Mouse (Mus musculus): ENCODE results near the gene Nrxn1. TPM values are rescaled to one million over a fixed set of nuclear protein-coding genes. Genes with fewer than 3 reads are reported as not detected.
A peak's percentile ranks its signal among the peaks of the same experiment; 100 is the strongest.

Gene Nrxn1
- polyA plus RNA-seq, 1 experiment from 2014 or later: 4.2 TPM

DNA sequence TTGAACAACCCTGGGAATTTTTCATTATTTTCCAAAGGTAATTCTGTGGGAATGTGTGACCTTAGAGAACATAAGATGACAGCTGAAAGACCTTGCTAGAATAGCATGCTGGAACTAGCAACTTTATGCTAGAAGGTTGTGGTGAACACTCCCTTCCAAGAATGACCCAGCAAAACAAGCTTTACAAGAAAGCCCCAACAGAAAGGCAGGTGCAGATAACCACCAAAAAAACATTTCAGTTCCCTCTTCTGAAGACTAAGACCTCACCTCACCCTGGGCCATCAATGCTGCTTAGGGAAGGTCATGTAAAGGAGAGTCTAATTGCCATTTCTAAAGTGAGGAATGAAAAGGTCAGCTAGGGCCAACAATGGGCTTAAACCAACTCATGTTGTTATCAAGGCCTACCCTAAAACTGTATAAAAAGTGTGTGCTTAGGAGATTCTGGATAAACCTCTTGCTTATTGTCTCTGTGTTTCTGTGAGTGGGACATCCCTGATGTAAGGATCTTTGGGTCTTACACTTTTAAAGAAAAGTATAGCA lies 249.7 kb downstream of the Nrxn1 start:
- no peaks in the 10 kb centered on the region for H3K27me3 ChIP-seq (replicated peaks; ENCODE audit: control insufficient read depth, insufficient read depth, low read length)

DNA sequence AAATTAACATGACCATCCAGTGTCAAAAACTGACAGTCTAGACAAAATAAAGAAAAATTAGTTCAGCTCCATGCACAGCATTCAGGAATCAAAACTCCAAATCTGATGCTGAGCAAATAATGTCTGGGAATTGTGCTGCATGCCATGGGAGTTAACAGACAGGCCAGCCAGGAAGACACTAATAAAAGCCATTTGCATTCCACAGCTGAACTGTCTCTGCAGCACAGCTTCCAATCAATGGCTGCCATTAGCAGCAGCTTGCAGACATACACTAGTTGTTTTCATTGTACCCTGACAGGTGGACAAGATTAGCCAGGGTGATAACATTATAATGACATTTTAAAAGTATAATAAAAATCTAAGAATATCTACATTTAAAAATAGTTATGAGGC lies 255.9 kb downstream of the Nrxn1 start:
- DNase-seq (ENCODE audit: low spot score) (no peak), ATAC-seq (replicated peaks; ENCODE audit: low FRiP score, low TSS enrichment, low read depth) (no peak)
- Histone ChIP-seq H3K9me3 (ENCODE audit: control insufficient read depth, low read length) (no peaks in the 10 kb centered on the region), H3K9ac (ENCODE audit: low read length) (no peak overlapping the region), H3K4me2 (ENCODE audit: low read length) (no peak overlapping the region), H3K27ac (ENCODE audit: low read depth) (no peak overlapping the region), H3K36me3 (ENCODE audit: control insufficient read depth, insufficient read depth, low read length) (no peaks in the 10 kb centered on the region), H3K4me1 (replicated peaks; ENCODE audit: control insufficient read depth, insufficient read depth, low read length) (no peaks in the 10 kb centered on the region), H3K27me3 (replicated peaks; ENCODE audit: control insufficient read depth, insufficient read depth, low read length) (no peaks in the 10 kb centered on the region), H3K4me3 (ENCODE audit: low read depth, low read length) (no peak overlapping the region)

More for the DNA sequence above, 249.7 kb downstream of the Nrxn1 start:
- no peak overlapping the region for H3K27ac ChIP-seq (ENCODE audit: low read depth)
- no peaks in the 10 kb centered on the region for H3K9me3 ChIP-seq (ENCODE audit: control insufficient read depth, low read length)
- DNase-seq (ENCODE audit: low spot score): no peak
- H3K4me1 ChIP-seq (replicated peaks; ENCODE audit: control insufficient read depth, insufficient read depth, low read length): no peaks in the 10 kb centered on the region
- no peak overlapping the region for H3K4me3 ChIP-seq (ENCODE audit: low read depth, low read length)
- H3K4me2 ChIP-seq (ENCODE audit: low read length): no peak overlapping the region
- H3K9ac ChIP-seq (ENCODE audit: low read length): no peak overlapping the region
- H3K36me3 ChIP-seq (ENCODE audit: control insufficient read depth, insufficient read depth, low read length): no peaks in the 10 kb centered on the region
- ATAC-seq (replicated peaks; ENCODE audit: low FRiP score, low TSS enrichment, low read depth): no peak

DNA sequence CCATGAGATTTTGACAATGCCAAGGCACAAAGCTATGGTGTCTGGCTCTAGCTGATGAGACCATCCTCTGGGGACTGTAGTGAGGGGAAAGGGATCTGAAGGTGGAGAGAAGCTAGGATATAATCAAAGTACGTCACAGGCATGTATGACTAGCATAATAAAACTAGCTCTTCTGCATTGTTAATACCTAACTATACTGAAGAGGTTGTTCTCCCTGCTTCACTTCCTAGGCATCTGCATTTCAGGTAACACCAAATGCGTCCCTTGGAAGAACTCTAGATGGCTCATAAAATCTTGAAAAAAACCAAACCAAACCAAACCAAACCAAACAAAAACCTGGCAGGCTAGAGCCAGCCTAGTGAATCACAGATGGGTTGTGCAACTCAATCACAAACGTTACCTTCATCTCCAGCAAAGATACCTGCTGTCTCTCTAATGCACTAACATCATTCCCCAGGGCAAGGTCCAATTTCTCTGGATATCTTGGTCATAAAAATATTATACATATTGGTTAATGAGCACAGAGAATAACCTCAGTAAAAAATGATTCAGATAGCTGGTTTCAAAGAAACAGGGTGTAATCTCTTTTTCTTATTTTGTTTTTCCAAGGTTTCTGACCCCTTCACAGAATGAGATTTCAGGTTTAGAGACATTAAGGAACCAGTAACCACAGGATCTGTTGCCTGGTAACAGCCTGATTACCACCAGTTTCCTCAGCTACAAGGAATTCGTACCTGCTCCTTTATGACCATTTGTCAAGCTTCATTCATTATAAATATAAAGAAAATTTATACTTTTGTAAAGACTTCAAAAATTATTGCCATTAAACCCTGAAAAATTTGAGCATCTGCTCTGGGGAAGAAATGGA lies 256.5 kb downstream of the Nrxn1 start:
- no peak for DNase-seq (ENCODE audit: low spot score)
- H3K4me3 ChIP-seq (ENCODE audit: low read depth, low read length): no peak overlapping the region
- no peak overlapping the region for H3K4me2 ChIP-seq (ENCODE audit: low read length)
- no peak overlapping the region for H3K27ac ChIP-seq (ENCODE audit: low read depth)
- H3K4me1 ChIP-seq (replicated peaks; ENCODE audit: control insufficient read depth, insufficient read depth, low read length): no peaks in the 10 kb centered on the region
- H3K36me3 ChIP-seq (ENCODE audit: control insufficient read depth, insufficient read depth, low read length): no peaks in the 10 kb centered on the region
- H3K27me3 ChIP-seq (replicated peaks; ENCODE audit: control insufficient read depth, insufficient read depth, low read length): no peaks in the 10 kb centered on the region
- peak; percentile 67; the same call in 1 of the 2 replicates for ATAC-seq (replicated peaks; ENCODE audit: low FRiP score, low TSS enrichment, low read depth)
- no peaks in the 10 kb centered on the region for H3K9me3 ChIP-seq (ENCODE audit: control insufficient read depth, low read length)
- WGBS: 38% methylated on average over 4 of the region's 4 CpGs
- no peak overlapping the region for H3K9ac ChIP-seq (ENCODE audit: low read length)

DNA sequence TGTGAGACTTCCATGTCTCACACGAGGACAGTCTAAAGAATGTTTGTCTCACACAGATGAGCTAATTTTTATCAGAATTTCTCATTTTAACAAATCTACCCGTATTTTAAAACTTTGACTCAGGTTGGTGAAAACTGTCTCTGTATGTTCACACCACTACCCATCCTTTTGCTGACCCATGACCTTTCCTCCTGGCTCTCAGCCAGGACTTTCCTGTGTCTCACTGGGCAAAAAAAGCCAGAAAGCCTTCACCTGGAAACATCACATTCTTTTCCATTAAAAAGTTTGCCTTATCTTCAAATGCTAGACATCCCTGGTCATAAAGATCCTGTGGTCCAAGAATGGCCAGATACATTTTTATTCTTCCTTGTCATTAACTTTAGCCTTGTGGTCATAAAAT lies 274.5 kb downstream of the Nrxn1 start:
- H3K4me3 ChIP-seq (ENCODE audit: low read depth, low read length): no peak overlapping the region
- ATAC-seq (replicated peaks; ENCODE audit: low FRiP score, low TSS enrichment, low read depth): no peak
- H3K4me1 ChIP-seq (replicated peaks; ENCODE audit: control insufficient read depth, insufficient read depth, low read length): no peaks in the 10 kb centered on the region
- WGBS: 60% methylated on average over 2 of the region's 2 CpGs
- DNase-seq (ENCODE audit: low spot score): no peak
- no peak overlapping the region for H3K27ac ChIP-seq (ENCODE audit: low read depth)
- H3K4me2 ChIP-seq (ENCODE audit: low read length): no peak overlapping the region
- no peaks in the 10 kb centered on the region for H3K27me3 ChIP-seq (replicated peaks; ENCODE audit: control insufficient read depth, insufficient read depth, low read length)
- H3K9ac ChIP-seq (ENCODE audit: low read length): no peak overlapping the region
- no peaks in the 10 kb centered on the region for H3K36me3 ChIP-seq (ENCODE audit: control insufficient read depth, insufficient read depth, low read length)
- no peaks in the 10 kb centered on the region for H3K9me3 ChIP-seq (ENCODE audit: control insufficient read depth, low read length)

DNA sequence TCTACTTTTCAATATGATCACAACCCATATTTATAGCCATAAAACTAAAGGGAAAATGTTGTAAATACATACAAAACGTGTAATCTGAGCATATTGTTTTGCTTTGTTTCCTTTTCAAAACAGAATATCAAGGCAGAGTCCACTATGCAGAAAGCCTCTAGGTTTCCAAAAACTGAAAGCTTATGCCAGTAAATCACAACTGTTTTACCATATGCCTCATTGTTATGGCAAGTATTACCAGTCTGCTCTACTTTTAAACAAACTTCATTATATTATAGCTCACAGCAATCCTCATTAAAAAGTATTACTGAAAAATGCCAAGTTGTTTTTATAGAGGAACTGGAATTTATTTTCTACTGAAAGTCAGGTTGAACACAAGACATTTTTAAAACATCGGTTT lies 275.0 kb downstream of the Nrxn1 start:
- Histone ChIP-seq H3K9me3 (ENCODE audit: control insufficient read depth, low read length) (no peaks in the 10 kb centered on the region), H3K9ac (ENCODE audit: low read length) (no peak overlapping the region), H3K4me2 (ENCODE audit: low read length) (no peak overlapping the region), H3K27ac (ENCODE audit: low read depth) (no peak overlapping the region), H3K4me3 (ENCODE audit: low read depth, low read length) (no peak overlapping the region), H3K36me3 (ENCODE audit: control insufficient read depth, insufficient read depth, low read length) (no peaks in the 10 kb centered on the region), H3K27me3 (replicated peaks; ENCODE audit: control insufficient read depth, insufficient read depth, low read length) (no peaks in the 10 kb centered on the region), H3K4me1 (replicated peaks; ENCODE audit: control insufficient read depth, insufficient read depth, low read length) (no peaks in the 10 kb centered on the region)
- no peak for ATAC-seq (replicated peaks; ENCODE audit: low FRiP score, low TSS enrichment, low read depth)
- no peak for DNase-seq (ENCODE audit: low spot score)
- 65% methylated on average over 2 of the region's 2 CpGs for WGBS

DNA sequence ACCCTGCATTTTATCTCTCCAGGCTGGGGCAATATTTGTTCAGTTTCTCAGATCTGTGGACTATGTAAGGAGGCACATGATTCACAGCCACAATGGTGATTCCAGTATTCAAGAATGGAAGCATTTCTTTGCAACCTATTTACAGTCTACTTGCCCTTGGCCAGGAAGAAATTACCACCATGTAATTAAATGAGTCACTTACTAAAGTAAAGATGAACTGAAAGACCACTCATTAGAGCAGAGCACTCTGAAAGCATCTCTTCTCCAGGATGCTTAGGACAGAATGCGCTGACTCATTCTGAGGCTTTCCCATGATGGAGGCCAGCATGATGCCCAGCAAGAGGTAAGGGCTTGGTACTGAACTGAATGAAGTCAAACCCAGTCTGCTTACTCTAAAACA lies 277.6 kb downstream of the Nrxn1 start:
- Histone ChIP-seq H3K4me3 (ENCODE audit: low read depth, low read length) (no peak overlapping the region), H3K36me3 (ENCODE audit: control insufficient read depth, insufficient read depth, low read length) (no peaks in the 10 kb centered on the region), H3K4me1 (replicated peaks; ENCODE audit: control insufficient read depth, insufficient read depth, low read length) (no peaks in the 10 kb centered on the region), H3K27me3 (replicated peaks; ENCODE audit: control insufficient read depth, insufficient read depth, low read length) (no peaks in the 10 kb centered on the region), H3K27ac (ENCODE audit: low read depth) (no peak overlapping the region), H3K4me2 (ENCODE audit: low read length) (no peak overlapping the region), H3K9ac (ENCODE audit: low read length) (no peak overlapping the region), H3K9me3 (ENCODE audit: control insufficient read depth, low read length) (no peaks in the 10 kb centered on the region)
- DNase-seq (ENCODE audit: low spot score) (no peak), ATAC-seq (replicated peaks; ENCODE audit: low FRiP score, low TSS enrichment, low read depth) (no peak)
- WGBS: 100% methylated on average over 1 of the region's 1 CpGs

DNA sequence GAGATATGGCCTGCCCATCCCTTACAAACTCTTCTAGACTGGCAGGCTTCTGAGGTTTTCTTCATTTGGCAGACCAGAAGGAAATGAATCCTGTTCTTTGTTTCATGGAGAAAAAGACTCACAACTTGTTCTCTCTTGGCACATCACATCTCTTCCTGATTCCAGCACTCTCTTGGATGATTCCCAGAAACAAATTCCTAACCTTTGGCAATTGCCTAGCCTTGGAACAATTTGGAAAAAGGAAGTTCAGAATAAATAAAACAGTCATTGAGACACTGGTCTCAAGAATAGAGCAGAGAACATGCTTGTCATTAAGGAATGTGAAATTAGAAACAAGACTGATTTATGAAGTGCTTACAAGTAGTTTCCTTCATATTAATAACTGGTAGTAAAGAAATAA lies 279.1 kb downstream of the Nrxn1 start:
- H3K36me3 ChIP-seq (ENCODE audit: control insufficient read depth, insufficient read depth, low read length): no peaks in the 10 kb centered on the region
- H3K27ac ChIP-seq (ENCODE audit: low read depth): no peak overlapping the region
- H3K4me2 ChIP-seq (ENCODE audit: low read length): no peak overlapping the region
- H3K4me3 ChIP-seq (ENCODE audit: low read depth, low read length): no peak overlapping the region
- H3K9me3 ChIP-seq (ENCODE audit: control insufficient read depth, low read length): no peaks in the 10 kb centered on the region
- ATAC-seq (replicated peaks; ENCODE audit: low FRiP score, low TSS enrichment, low read depth): no peak
- H3K9ac ChIP-seq (ENCODE audit: low read length): no peak overlapping the region
- no peak for DNase-seq (ENCODE audit: low spot score)
- H3K27me3 ChIP-seq (replicated peaks; ENCODE audit: control insufficient read depth, insufficient read depth, low read length): no peaks in the 10 kb centered on the region
- H3K4me1 ChIP-seq (replicated peaks; ENCODE audit: control insufficient read depth, insufficient read depth, low read length): no peaks in the 10 kb centered on the region

DNA sequence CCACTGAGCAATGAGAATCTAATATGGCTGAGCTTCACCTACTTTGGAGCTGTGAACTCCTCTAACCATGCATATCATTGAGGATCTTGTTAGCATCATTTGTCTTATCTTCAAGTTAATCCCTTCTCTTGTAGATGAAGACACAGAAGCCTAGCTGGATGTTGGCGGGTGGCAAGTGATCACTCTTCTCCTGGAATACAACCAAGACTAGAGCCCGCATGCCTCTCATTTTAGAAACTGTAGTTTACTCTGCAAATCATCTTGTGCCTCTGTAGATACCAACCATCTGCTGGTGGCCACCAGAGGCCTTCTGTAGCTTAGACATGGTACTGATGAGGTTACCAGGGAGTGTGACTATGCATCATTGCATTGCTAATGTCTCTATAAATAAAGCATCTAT lies 280.4 kb downstream of the Nrxn1 start:
- no peak for ATAC-seq (replicated peaks; ENCODE audit: low FRiP score, low TSS enrichment, low read depth)
- 78% methylated on average over 2 of the region's 2 CpGs for WGBS
- no peak for DNase-seq (ENCODE audit: low spot score)

More for the DNA sequence above, 280.4 kb downstream of the Nrxn1 start:
- no peak overlapping the region for H3K4me3 ChIP-seq (ENCODE audit: low read depth, low read length)
- H3K4me2 ChIP-seq (ENCODE audit: low read length): no peak overlapping the region
- no peaks in the 10 kb centered on the region for H3K27me3 ChIP-seq (replicated peaks; ENCODE audit: control insufficient read depth, insufficient read depth, low read length)
- no peaks in the 10 kb centered on the region for H3K36me3 ChIP-seq (ENCODE audit: control insufficient read depth, insufficient read depth, low read length)
- H3K27ac ChIP-seq (ENCODE audit: low read depth): no peak overlapping the region
- no peak overlapping the region for H3K9ac ChIP-seq (ENCODE audit: low read length)
- no peaks in the 10 kb centered on the region for H3K4me1 ChIP-seq (replicated peaks; ENCODE audit: control insufficient read depth, insufficient read depth, low read length)
- no peaks in the 10 kb centered on the region for H3K9me3 ChIP-seq (ENCODE audit: control insufficient read depth, low read length)
